Mouse (Mus musculus) large intestine, adult 2 months (tissue): ENCODE measurements around the gene Cxcl16. TPM values are rescaled to one million over a fixed set of nuclear protein-coding genes. Genes with fewer than 3 reads are reported as not detected.
A peak's percentile ranks its signal among the peaks of the same experiment; 100 is the strongest.

Source experiments
- DNase-seq: peaks from one replicate; pipeline ENCODE4 v3.0.0-alpha.2; 2012; ENCODE audit warnings: low read depth, low spot score
- WGBS: fragments of 180-500 bp; shearing (Covaris S2); methylation state at CpG from one replicate; pipeline ENCODE4 v1.1.7; 2018; 5-methylcytosine and 5-hydroxymethylcytosine counted together
- polyA plus RNA-seq: library from polyadenylated mRNA; depleted of rRNA; stranded (reverse); fragments of >200 nt; gene quantifications from 2 replicates; pipeline ENCODE4 v1.2.3, GENCODE M21; 2012

Cxcl16 gene
- polyA plus RNA-seq, 1 experiment: 31.8 TPM

GRCm38 (mm10) chr11:70458688-70459600, 840 bp downstream of the Cxcl16 start, which contains the start of gene Zmynd15:
Zmynd15 (plus strand) TSS chr11:70459433.
- DNase-seq: no peak
- 9% methylated on average over 32 of the region's 32 CpGs for WGBS

GRCm38 (mm10) chr11:70453261-70454044, 6.3 kb downstream of the Cxcl16 start:
- 65% methylated on average over 9 of the region's 9 CpGs for WGBS
- no peak for DNase-seq

- WGBS: under 1% methylated on average over 46 of the region's 46 CpGs
- DNase-seq: peak; percentile 95
Observed at GRCm38 (mm10) chr11:70451797-70452498, 7.8 kb downstream of the Cxcl16 start, which contains the start of gene Med11. Med11 (plus strand) TSS chr11:70451919.

GRCm38 (mm10) chr11:70450926-70451325, 8.9 kb downstream of the Cxcl16 start:
- 83% methylated on average over 2 of the region's 2 CpGs for WGBS
- DNase-seq: no peak

- 81% methylated on average over 1 of the region's 1 CpGs for WGBS
- DNase-seq: no peak
Observed at GRCm38 (mm10) chr11:70447373-70447772, 12.4 kb downstream of the Cxcl16 start.

- 52% methylated on average over 3 of the region's 3 CpGs for WGBS
- no peak for DNase-seq
Observed at GRCm38 (mm10) chr11:70446756-70447155, 13.0 kb downstream of the Cxcl16 start.

GRCm38 (mm10) chr11:70444667-70445066, 15.1 kb downstream of the Cxcl16 start:
- DNase-seq: no peak
- 46% methylated on average over 6 of the region's 6 CpGs for WGBS

- no peak for DNase-seq
- 63% methylated on average over 3 of the region's 3 CpGs for WGBS
Observed at GRCm38 (mm10) chr11:70443964-70444363, 15.8 kb downstream of the Cxcl16 start.

- no peak for DNase-seq
- 94% methylated on average over 7 of the region's 7 CpGs for WGBS
Observed at GRCm38 (mm10) chr11:70441882-70442281, 17.9 kb downstream of the Cxcl16 start.

- WGBS: 40% methylated on average over 4 of the region's 4 CpGs
- DNase-seq: no peak
Observed at GRCm38 (mm10) chr11:70440637-70441036, 19.1 kb downstream of the Cxcl16 start.

GRCm38 (mm10) chr11:70438728-70439374, 20.9 kb downstream of the Cxcl16 start:
- no peak for DNase-seq
- WGBS: 93% methylated on average over 7 of the region's 7 CpGs

GRCm38 (mm10) chr11:70437426-70437825, 22.4 kb downstream of the Cxcl16 start:
- no peak for DNase-seq

GRCm38 (mm10) chr11:70435476-70435875, 24.3 kb downstream of the Cxcl16 start:
- 71% methylated on average over 5 of the region's 5 CpGs for WGBS
- no peak for DNase-seq

More at GRCm38 (mm10) chr11:70437426-70437825, 22.4 kb downstream of the Cxcl16 start:
- WGBS: 85% methylated on average over 6 of the region's 6 CpGs

- no peak for DNase-seq
- WGBS: 90% methylated on average over 3 of the region's 3 CpGs
Observed at GRCm38 (mm10) chr11:70433951-70434350, 25.8 kb downstream of the Cxcl16 start.

GRCm38 (mm10) chr11:70433569-70433943, 26.2 kb downstream of the Cxcl16 start:
- 78% methylated on average over 1 of the region's 1 CpGs for WGBS

GRCm38 (mm10) chr11:70432895-70433568, 26.8 kb downstream of the Cxcl16 start:
- no peak for DNase-seq

More at GRCm38 (mm10) chr11:70433569-70433943, 26.2 kb downstream of the Cxcl16 start:
- no peak for DNase-seq

GRCm38 (mm10) chr11:70432048-70432894, 27.5 kb downstream of the Cxcl16 start, which contains the start of gene Arrb2:
Arrb2 (plus strand) TSS chr11:70432635.
- peak; percentile 71 for DNase-seq
- under 1% methylated on average over 75 of the region's 75 CpGs for WGBS

More at GRCm38 (mm10) chr11:70432895-70433568, 26.8 kb downstream of the Cxcl16 start:
- WGBS: 11% methylated on average over 15 of the region's 15 CpGs

GRCm38 (mm10) chr11:70431574-70431973, 28.2 kb downstream of the Cxcl16 start:
- no peak for DNase-seq
- 34% methylated on average over 5 of the region's 5 CpGs for WGBS
